Mouse (Mus musculus) heart, adult 9 months (tissue): ENCODE data around the gene Thap11.

Experiments
- DNase-seq, 2 experiments: peaks; one replicate each; pipeline ENCODE4 v3.0.0; 2022; ENCODE audit warnings: low spot score in 2 of 2

Gene Thap11

DNA sequence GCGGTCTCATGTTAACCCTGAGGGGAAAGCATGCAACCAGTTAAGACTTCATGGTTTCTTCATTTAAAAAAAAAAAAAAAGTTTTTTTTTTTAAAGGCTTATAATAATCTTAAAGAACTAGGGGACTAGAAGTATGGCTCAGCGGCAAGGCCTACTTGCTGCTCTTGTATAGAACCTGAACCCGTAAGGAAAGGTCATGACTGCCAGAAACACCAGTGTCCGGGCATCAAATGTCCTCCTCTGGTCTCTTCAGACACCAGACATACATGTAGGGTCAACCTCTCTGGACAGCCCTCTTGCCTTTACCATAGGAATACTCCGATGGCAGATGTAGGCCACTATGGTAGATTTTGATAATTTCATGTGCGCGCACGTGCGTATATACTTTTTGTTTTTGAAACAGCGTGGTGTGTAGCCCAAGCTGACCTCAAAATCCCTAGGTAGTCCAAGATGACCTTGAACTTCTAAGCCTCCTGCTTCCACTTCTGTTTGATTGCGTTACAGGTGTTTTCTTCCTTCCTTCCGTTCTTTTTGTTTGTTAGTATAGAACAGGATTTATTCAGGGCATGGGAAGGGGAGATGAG is 2.7 kb upstream of the Thap11 start:
- DNase-seq: no peak

GRCm38 (mm10) chr8:105853178-105853577 is 1.8 kb upstream of the Thap11 start, which contains the start of gene Cenpt:
Gene Cenpt (minus strand): TSS chr8:105853278.
- no peak for DNase-seq

DNA sequence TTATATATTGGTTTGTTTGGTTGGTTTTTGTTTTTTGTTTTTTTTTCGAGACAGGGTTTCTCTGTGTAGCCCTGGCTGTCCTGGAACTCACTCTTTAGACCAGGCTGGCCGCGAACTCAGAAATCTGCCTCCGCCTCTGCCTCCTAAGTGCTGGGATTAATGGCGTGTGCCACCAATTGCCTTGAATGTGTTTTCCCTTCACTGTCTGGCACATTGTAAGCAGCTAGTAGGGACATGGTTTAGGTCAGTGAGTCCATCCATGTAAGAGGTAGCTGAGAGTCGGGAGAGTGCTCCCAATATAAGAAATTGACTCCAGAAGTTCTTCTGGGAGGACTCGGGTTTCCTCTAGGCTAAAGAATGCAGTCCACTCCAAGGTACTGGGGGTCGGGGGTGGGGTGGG is 629 bp upstream of the Thap11 start:
- no peak for DNase-seq

- DNase-seq: peak; percentile 37 to 50
Observed at GRCm38 (mm10) chr8:105855248-105856167, 576 bp downstream of the Thap11 start.

DNA sequence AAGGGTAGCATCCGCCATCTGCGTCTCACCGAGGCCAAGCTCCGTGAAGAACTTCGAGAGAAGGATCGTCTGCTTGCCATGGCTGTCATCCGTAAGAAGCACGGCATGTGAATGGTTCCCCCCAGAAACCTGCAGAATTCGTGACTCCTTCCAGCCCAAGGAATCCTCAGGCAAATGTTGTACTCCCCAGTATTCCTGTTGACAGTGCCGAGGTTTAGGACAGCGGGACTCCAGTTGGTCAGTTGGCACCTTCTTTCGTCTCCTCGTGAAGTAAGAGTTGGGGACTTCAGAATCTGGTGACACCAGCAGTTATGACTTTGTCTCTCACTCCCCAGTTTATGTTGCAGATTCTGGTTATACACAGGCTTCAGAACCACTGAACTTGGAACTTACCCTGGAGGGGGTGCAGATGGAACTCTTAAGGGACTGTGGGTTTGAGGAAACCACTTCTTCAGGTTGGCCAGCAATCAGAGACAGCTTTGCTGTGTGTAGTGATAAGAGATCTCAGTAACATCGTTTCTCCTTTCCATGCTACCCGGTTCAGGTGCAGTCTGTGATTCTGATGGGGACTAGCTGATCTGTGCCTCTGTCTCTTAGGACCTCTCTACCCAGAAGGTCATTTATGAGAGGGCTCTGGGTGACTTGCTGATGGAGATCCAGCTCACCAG is 1.4 kb downstream of the Thap11 start:
- no peak for DNase-seq

DNA sequence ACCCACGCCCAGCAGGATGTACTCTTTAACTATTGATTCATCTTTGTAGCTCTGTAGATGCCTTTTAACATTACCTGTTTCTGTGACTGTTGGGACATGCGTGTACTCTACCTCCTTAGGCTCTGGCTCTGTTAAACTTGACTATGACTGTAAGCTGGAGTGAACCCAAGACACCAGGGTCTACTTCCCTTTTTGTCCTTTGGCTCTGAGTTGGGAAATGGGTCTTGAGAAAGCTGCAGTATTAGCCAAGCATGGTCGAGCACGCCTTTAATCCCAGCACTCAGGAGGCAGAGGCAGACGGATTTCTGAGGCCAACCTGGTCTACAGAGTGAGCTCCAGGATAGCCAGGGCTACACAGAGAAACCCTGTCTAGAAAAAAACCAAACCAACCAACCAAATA is 3.6 kb downstream of the Thap11 start:
- DNase-seq: no peak

- DNase-seq: no peak
Observed at GRCm38 (mm10) chr8:105859314-105859713, 4.4 kb downstream of the Thap11 start.

GRCm38 (mm10) chr8:105860143-105860981 is 5.4 kb downstream of the Thap11 start, which contains the start of gene Nutf2:
Gene Nutf2 (plus strand): TSS chr8:105860580.
- DNase-seq: peak; percentile 98 to 99

- no peak for DNase-seq
Observed at GRCm38 (mm10) chr8:105861951-105862350, 7.0 kb downstream of the Thap11 start.

DNA sequence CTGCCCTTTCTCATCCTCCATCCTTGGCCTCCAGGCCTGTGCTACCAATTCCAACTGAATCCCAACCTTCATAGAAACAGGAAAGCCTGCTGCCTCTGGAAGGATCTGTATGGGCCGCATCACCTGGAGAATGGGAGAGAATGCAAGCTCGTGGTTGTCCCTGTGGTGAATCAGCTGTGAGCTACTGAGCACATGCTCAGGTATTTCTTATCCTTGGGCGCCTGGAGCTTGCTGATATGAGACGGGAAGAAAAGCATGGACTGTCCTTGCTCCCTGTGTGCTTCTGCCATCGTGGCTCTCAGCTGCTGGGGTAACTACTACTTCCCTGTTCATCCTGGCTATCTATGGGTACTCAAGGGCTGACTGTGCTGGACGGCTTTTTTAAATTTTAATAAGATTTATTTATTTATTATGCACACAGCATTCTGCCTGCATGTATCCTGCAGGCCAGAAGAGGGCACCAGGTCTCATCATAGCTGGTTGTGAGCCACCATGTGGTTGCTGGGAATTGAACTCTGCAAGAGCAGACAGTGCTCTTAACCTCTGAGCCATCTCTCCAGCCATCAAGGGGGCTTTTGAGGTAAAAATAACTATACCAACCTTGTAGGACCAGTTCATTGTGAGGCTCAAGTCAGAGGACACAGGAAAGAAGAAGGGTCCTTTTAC is 11.6 kb downstream of the Thap11 start:
- DNase-seq: no peak

- peak; percentile 59 to 71 for DNase-seq
Observed at GRCm38 (mm10) chr8:105874301-105874700, 19.4 kb downstream of the Thap11 start.

DNA sequence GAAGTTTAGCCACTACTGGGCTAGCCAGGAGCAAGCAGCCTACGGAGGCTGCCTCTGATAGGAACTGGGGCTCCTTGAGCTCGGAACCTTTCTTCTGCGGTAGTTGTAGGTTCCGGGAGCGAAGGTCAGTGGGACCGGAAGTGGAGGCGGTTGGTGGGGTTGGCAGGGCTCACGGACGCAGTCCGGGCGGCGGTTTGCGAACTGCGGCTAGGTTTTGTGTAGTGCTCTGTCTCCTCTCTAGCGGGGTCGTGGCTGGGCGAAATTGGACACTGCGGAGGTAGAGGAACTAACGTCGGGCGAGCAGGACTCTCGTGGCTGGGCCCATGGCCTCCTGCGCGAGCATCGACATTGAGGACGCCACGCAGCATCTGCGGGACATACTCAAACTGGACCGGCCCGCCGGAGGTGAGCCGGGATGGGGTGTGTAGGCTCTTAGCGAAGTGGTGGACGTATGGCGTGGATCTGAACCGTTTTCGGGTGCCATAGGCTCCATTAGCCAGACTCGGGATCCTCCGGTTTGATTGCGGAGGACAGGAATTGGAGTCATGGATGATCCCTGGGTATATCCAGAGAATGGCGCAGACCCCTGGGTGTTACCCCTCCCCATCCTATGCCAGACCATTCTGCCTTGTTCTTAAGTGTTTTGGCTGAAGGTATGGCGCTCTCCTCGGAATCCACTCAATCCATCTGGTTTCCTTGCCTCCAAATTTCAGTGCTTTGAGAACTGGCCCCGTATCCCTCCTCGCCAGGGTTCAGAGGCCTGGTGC is 26.0 kb downstream of the Thap11 start, which contains the start of gene Edc4:
Gene Edc4, plus strand, starts transcription at position 128 of the 767 bp plus-strand sequence.
- peak; percentile 81 to 84 for DNase-seq

GRCm38 (mm10) chr8:105889756-105890465 is 35.0 kb downstream of the Thap11 start:
- DNase-seq: no peak

DNA sequence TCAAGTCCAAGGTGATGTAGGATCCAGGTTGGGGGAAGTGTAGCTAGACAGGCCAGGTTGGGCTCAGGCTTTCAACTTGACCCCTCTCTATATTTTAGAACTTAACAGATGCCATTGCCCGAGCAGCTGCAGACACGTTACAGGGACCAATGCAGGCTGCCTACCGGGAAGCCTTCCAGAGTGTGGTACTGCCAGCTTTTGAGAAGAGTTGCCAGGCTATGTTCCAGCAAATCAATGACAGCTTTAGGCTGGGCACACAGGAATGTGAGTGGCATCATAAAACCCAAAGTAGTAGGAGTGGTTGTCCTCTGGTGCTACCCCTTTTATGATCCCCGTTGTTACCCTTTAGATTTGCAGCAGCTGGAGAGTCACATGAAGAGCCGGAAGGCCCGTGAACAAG is 35.9 kb downstream of the Thap11 start:
- peak; percentile 46 to 58 for DNase-seq

DNA sequence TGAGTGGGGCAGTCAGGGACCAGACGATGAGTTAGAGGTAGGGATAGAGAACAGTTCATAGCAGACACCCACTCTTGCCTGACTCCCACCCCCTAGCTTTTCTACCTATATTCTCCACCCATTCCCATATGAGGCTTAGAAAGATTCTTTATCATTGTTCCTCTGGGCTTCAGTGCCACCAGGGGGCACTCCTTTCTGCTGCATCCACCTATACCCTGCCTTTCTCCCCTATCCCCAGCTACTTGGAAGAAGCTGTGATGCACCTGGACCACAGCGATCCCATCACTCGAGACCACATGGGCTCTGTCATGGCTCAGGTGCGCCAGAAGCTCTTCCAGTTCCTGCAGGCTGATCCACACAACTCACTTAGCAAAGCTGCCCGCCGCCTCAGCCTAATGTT is 37.5 kb downstream of the Thap11 start:
- DNase-seq: no peak

GRCm38 (mm10) chr8:105893339-105893738 is 38.4 kb downstream of the Thap11 start, which contains the start of gene Nrn1l:
Gene Nrn1l (plus strand): TSS chr8:105893567.
- DNase-seq: peak; percentile 73 to 77

GRCm38 (mm10) chr8:105897801-105898480 is 43.0 kb downstream of the Thap11 start:
- DNase-seq: no peak

- DNase-seq: peak; percentile 92
Observed at GRCm38 (mm10) chr8:105900180-105900940, 45.4 kb downstream of the Thap11 start, which contains the start of gene Pskh1. Gene Pskh1 (plus strand): TSS chr8:105900441.
